Mouse (Mus musculus): ENCODE measurements at regions not wholly inside any gene's neighbourhood (a gene's known extent, or its start where the extent isn't known, plus 50 kb on each side); places are given as distances from the start of the nearest gene placed in this dataset.

DNA sequence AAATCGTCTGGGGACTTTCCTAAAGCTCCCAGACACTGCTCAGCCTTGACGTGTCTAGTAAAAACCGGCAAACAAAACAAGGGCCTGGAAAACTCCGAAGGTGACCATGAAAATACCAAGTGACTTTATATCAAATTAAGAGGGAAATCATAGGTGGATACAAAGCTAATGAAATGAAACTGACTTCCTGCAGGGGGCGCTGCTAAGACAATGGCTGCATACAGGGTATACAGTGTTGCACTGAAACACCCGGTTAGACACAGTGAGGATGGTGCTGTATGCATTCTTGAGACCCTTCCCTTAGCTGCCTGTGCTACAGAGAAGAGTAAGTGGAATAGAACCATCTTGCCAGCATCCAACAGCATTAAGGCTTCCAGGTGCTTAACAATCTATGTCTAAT, 99.7 kb upstream of the Tcerg1l start:
- in situ Hi-C loops (cut with MboI; ENCODE audit: low sequenced_read_pairs in 2 of 2, unreplicated experiment in 2 of 2): no loop called here

DNA sequence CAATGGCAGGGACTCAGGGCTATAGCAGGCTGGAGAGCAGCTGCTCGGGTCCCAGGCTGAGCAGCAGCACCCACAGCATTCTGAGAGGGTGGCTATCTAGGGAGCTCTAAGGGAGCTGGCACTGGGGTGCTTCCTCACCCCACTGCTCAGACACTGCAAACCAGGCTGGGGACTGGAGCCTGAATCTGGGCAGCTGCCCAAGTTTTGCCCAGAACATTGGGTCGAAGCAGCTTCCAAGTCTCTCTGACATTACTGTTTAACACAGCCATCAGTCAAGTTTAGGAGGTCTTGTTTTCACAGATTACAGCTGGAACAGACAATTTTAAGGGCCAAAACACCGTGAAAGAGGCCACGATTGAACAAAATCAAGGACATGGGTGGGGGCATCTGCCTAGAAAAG, 96.1 kb upstream of the Tcerg1l start:
- H3K9ac ChIP-seq (ENCODE audit: insufficient read depth, low read depth, low read length, poor library complexity, severe bottlenecking): no peak overlapping the region
- in situ Hi-C loops (cut with MboI; ENCODE audit: low sequenced_read_pairs in 2 of 2, unreplicated experiment in 2 of 2): no loop called here
- H3K27ac ChIP-seq (ENCODE audit: insufficient read depth, low read depth, low read length, poor library complexity, severe bottlenecking): no peak overlapping the region
- H3K36me3 ChIP-seq (ENCODE audit: control insufficient read depth, insufficient read depth, low read length, poor library complexity, severe bottlenecking): no peaks in the 10 kb centered on the region
- no peaks in the 10 kb centered on the region for H3K4me1 ChIP-seq (ENCODE audit: control insufficient read depth in 2 of 2, insufficient read depth in 2 of 2, low read length in 2 of 2, poor library complexity in 1 of 2)
- TF ChIP-seq MAFK (IDR thresholded peaks at IDR 0.05; ENCODE audit: insufficient read depth, low read depth, low read length): no peak
- no peak for TF ChIP-seq CHD2 (IDR thresholded peaks at IDR 0.05; ENCODE audit: low read depth, low read length)
- no peak for TF ChIP-seq ZC3H11A (IDR thresholded peaks at IDR 0.05; ENCODE audit: borderline replicate concordance, low read depth, low read length)
- TF ChIP-seq ZNF384 (IDR thresholded peaks at IDR 0.05; ENCODE audit: low read depth, low read length): no peak
- no peak for TF ChIP-seq HCFC1 (IDR thresholded peaks at IDR 0.05; ENCODE audit: borderline replicate concordance, insufficient read depth, low read length)
- H3K4me3 ChIP-seq (ENCODE audit: insufficient read depth in 1 of 2, low read depth in 1 of 2, low read length in 2 of 2, poor library complexity in 1 of 2, severe bottlenecking in 1 of 2): no peak overlapping the region
- no peak for DNase-seq (ENCODE audit: low read depth, low spot score)
- no peaks in the 10 kb centered on the region for H3K9me3 ChIP-seq (ENCODE audit: control insufficient read depth, insufficient read depth, low read depth, low read length)

More for the DNA sequence above, 99.7 kb upstream of the Tcerg1l start:
- H3K9me3 ChIP-seq (ENCODE audit: control insufficient read depth, insufficient read depth, low read depth, low read length): no peaks in the 10 kb centered on the region
- H3K27ac ChIP-seq (ENCODE audit: insufficient read depth, low read depth, low read length, poor library complexity, severe bottlenecking): no peak overlapping the region
- TF ChIP-seq MAFK (IDR thresholded peaks at IDR 0.05; ENCODE audit: insufficient read depth, low read depth, low read length) (no peak), ZNF384 (IDR thresholded peaks at IDR 0.05; ENCODE audit: low read depth, low read length) (no peak), ZC3H11A (IDR thresholded peaks at IDR 0.05; ENCODE audit: borderline replicate concordance, low read depth, low read length) (no peak), CHD2 (IDR thresholded peaks at IDR 0.05; ENCODE audit: low read depth, low read length) (no peak), HCFC1 (IDR thresholded peaks at IDR 0.05; ENCODE audit: borderline replicate concordance, insufficient read depth, low read length) (no peak)
- H3K4me3 ChIP-seq (ENCODE audit: insufficient read depth in 1 of 2, low read depth in 1 of 2, low read length in 2 of 2, poor library complexity in 1 of 2, severe bottlenecking in 1 of 2): no peak overlapping the region
- no peaks in the 10 kb centered on the region; a peak in 1 of 4 replicates for H3K4me1 ChIP-seq (ENCODE audit: control insufficient read depth in 2 of 2, insufficient read depth in 2 of 2, low read length in 2 of 2, poor library complexity in 1 of 2)
- peak; percentile 38 for DNase-seq (ENCODE audit: low read depth, low spot score)
- no peaks in the 10 kb centered on the region for H3K36me3 ChIP-seq (ENCODE audit: control insufficient read depth, insufficient read depth, low read length, poor library complexity, severe bottlenecking)
- H3K9ac ChIP-seq (ENCODE audit: insufficient read depth, low read depth, low read length, poor library complexity, severe bottlenecking): no peak overlapping the region

GRCm38 (mm10) chr7:138492261-138492660, 94.7 kb upstream of the Tcerg1l start:
- Histone ChIP-seq H3K36me3 (ENCODE audit: control insufficient read depth, insufficient read depth, low read length, poor library complexity, severe bottlenecking) (no peaks in the 10 kb centered on the region), H3K9me3 (ENCODE audit: control insufficient read depth, insufficient read depth, low read depth, low read length) (no peaks in the 10 kb centered on the region), H3K4me3 (ENCODE audit: insufficient read depth in 1 of 2, low read depth in 1 of 2, low read length in 2 of 2, poor library complexity in 1 of 2, severe bottlenecking in 1 of 2) (no peak overlapping the region), H3K9ac (ENCODE audit: insufficient read depth, low read depth, low read length, poor library complexity, severe bottlenecking) (no peak overlapping the region), H3K27ac (ENCODE audit: insufficient read depth, low read depth, low read length, poor library complexity, severe bottlenecking) (no peak overlapping the region), H3K4me1 (ENCODE audit: control insufficient read depth in 2 of 2, insufficient read depth in 2 of 2, low read length in 2 of 2, poor library complexity in 1 of 2) (no peaks in the 10 kb centered on the region)
- no peak for DNase-seq (ENCODE audit: low read depth, low spot score)
- TF ChIP-seq ZC3H11A (IDR thresholded peaks at IDR 0.05; ENCODE audit: borderline replicate concordance, low read depth, low read length) (no peak), ZNF384 (IDR thresholded peaks at IDR 0.05; ENCODE audit: low read depth, low read length) (no peak), CHD2 (IDR thresholded peaks at IDR 0.05; ENCODE audit: low read depth, low read length) (no peak), MAFK (IDR thresholded peaks at IDR 0.05; ENCODE audit: insufficient read depth, low read depth, low read length) (no peak), HCFC1 (IDR thresholded peaks at IDR 0.05; ENCODE audit: borderline replicate concordance, insufficient read depth, low read length) (no peak)
- in situ Hi-C loops (cut with MboI; ENCODE audit: low sequenced_read_pairs in 2 of 2, unreplicated experiment in 2 of 2): no loop called here

- Histone ChIP-seq H3K9me3 (ENCODE audit: control insufficient read depth, insufficient read depth, low read depth, low read length) (no peaks in the 10 kb centered on the region), H3K4me1 (ENCODE audit: control insufficient read depth in 2 of 2, insufficient read depth in 2 of 2, low read length in 2 of 2, poor library complexity in 1 of 2) (no peaks in the 10 kb centered on the region), H3K36me3 (ENCODE audit: control insufficient read depth, insufficient read depth, low read length, poor library complexity, severe bottlenecking) (no peaks in the 10 kb centered on the region), H3K9ac (ENCODE audit: insufficient read depth, low read depth, low read length, poor library complexity, severe bottlenecking) (no peak overlapping the region), H3K4me3 (ENCODE audit: insufficient read depth in 1 of 2, low read depth in 1 of 2, low read length in 2 of 2, poor library complexity in 1 of 2, severe bottlenecking in 1 of 2) (no peak overlapping the region), H3K27ac (ENCODE audit: insufficient read depth, low read depth, low read length, poor library complexity, severe bottlenecking) (no peak overlapping the region)
- TF ChIP-seq ZC3H11A (IDR thresholded peaks at IDR 0.05; ENCODE audit: borderline replicate concordance, low read depth, low read length) (no peak), ZNF384 (IDR thresholded peaks at IDR 0.05; ENCODE audit: low read depth, low read length) (no peak), CHD2 (IDR thresholded peaks at IDR 0.05; ENCODE audit: low read depth, low read length) (no peak), MAFK (IDR thresholded peaks at IDR 0.05; ENCODE audit: insufficient read depth, low read depth, low read length) (no peak), HCFC1 (IDR thresholded peaks at IDR 0.05; ENCODE audit: borderline replicate concordance, insufficient read depth, low read length) (no peak)
- in situ Hi-C loops (cut with MboI; ENCODE audit: low sequenced_read_pairs in 2 of 2, unreplicated experiment in 2 of 2): no loop called here
- DNase-seq (ENCODE audit: low read depth, low spot score): no peak
Measured at GRCm38 (mm10) chr7:138489471-138489870, 91.9 kb upstream of the Tcerg1l start.

DNA sequence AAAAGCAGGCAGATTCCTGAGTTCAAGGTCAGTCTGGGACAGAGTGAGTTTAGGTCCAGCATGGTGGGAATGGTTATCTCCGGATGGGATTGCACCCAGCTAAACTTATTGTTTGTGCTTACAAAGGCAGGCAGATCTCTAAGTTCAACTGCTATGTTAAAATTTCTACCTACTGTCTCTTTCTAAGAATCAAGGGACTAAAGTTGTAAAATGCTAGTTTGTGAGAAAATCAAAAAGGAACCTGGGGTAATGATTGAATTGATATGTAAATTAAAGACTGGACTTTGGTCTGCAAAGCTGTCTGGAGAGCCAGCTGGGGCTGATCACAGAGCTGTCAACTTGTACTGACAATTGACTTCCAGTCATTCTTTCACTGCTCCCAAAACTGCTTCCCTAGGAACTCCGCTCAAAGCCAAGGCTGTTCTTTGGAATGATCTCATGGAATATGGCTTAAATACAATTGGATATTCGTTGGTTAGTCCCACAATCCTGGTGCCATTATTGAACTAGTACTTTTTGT, 90.7 kb upstream of the Tcerg1l start:
- no peak overlapping the region for H3K27ac ChIP-seq (ENCODE audit: insufficient read depth, low read depth, low read length, poor library complexity, severe bottlenecking)
- in situ Hi-C loops (cut with MboI; ENCODE audit: low sequenced_read_pairs in 2 of 2, unreplicated experiment in 2 of 2): no loop called here
- no peaks in the 10 kb centered on the region for H3K36me3 ChIP-seq (ENCODE audit: control insufficient read depth, insufficient read depth, low read length, poor library complexity, severe bottlenecking)
- peak; percentile 17 for DNase-seq (ENCODE audit: low read depth, low spot score)
- TF ChIP-seq HCFC1 (IDR thresholded peaks at IDR 0.05; ENCODE audit: borderline replicate concordance, insufficient read depth, low read length) (no peak), ZNF384 (IDR thresholded peaks at IDR 0.05; ENCODE audit: low read depth, low read length) (no peak), ZC3H11A (IDR thresholded peaks at IDR 0.05; ENCODE audit: borderline replicate concordance, low read depth, low read length) (no peak), CHD2 (IDR thresholded peaks at IDR 0.05; ENCODE audit: low read depth, low read length) (no peak), MAFK (IDR thresholded peaks at IDR 0.05; ENCODE audit: insufficient read depth, low read depth, low read length) (no peak)
- H3K4me3 ChIP-seq (ENCODE audit: insufficient read depth in 1 of 2, low read depth in 1 of 2, low read length in 2 of 2, poor library complexity in 1 of 2, severe bottlenecking in 1 of 2): no peak overlapping the region
- no peaks in the 10 kb centered on the region for H3K9me3 ChIP-seq (ENCODE audit: control insufficient read depth, insufficient read depth, low read depth, low read length)
- no peaks in the 10 kb centered on the region for H3K4me1 ChIP-seq (ENCODE audit: control insufficient read depth in 2 of 2, insufficient read depth in 2 of 2, low read length in 2 of 2, poor library complexity in 1 of 2)
- no peak overlapping the region for H3K9ac ChIP-seq (ENCODE audit: insufficient read depth, low read depth, low read length, poor library complexity, severe bottlenecking)
